Mouse (Mus musculus): ENCODE results near the gene Tmprss11d. TPM values are rescaled to one million over a fixed set of nuclear protein-coding genes. Genes with fewer than 3 reads are reported as not detected.
"Not testable (repeated sequence)": the region's sequence is repeated elsewhere in the genome, so short reads cannot be mapped to it uniquely, and the experiment has no call there.

Tmprss11d gene
- not detected for total RNA-seq (2021)
- long read RNA-seq, experiment 1: 0 reads
- long read RNA-seq, experiment 2: 0 reads

DNA sequence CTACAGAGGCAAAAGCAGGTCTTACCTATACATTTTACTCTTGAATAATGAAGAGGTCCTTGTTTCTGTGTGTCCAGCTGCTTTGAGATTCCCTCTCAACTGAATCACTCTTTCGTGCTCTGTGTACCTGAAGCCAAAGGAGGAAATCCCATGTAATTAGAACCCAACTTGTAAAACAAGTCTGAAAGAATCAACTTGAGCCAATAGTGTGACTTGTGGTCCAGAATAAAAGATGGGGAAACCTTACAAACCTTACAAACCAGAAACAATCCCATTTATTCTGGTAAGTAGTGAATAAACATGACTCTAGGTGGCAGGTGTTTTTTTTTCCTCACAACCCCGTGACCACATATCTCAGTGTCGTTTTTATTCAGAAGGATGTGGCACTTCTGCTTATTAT is at the start of gene Tmprss11d:
Gene Tmprss11d (minus strand): TSS at position 101 of the 400 bp plus-strand sequence.
- DNase-seq: no peak

DNA sequence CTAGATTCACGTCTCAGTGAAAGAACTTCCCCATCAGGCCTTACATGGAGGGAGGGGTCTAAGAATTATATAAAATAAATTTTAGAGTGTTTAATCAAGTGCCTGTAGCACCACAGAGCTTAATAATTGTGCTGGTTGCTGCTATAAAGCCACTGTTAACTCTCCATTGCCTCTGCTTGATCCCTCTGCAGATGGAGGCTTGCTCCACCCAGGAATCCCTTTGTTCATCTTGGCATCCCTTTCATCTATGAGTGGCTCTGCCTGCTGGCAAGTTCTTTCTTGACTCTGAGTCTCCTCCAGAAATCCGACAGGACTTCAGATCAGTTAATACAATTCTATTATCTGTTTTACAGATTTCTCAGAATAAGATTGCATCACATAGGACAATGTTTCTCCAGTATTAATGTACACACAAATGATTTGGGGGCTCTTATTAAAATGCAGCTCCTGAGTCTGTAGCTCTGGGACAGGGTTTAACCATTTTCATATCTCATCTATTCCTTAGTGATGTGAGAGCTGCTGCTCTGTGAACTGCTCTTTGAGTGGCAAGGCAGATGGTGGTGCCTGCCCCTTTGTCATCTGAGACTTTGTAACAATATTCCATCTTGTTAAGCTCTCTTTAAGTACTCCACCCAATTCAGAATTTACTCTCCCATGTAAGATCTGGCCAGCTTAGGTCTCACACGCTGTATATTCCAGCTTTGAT is 48.3 kb upstream of the Tmprss11d start:
- DNase-seq: no peak

DNA sequence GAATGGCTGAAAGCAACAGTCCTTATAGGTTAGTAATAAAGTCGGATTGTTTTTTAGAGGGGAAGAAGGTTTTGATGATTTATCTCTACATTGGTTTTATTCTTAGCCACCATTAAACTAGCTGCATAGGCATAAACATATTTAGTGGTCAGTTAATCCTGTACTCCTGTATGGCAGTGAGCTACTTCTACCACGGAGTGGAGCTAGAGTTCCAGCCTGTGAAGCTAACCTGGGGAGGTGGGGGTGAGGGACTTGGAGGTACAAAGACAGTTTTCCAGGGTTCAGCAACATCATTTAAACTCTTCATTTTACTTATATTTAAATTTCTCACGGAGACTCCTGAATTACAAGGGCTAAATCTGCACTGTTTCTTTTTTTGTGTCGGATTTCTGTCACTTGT is 46.3 kb upstream of the Tmprss11d start:
- DNase-seq: no peak

DNA sequence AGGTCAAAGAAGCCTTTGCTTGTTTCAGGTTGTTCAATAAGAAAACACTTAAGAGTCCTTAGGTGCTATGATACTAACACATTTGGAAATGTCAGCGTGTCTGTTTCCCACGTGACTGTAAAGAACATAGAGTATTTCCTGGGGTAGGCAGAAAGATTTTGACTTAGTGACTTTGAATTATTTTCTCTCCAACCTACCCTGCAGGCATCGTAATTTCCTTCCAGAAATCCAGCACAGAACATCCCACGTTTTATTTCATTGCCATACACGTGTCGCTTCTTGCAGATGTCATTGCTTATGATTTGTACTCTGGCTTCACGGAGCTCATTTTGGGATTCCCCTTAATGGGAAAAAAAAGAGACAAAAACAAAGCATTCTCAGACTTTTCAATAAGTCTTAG is 41.1 kb upstream of the Tmprss11d start:
- no peak for DNase-seq

DNA sequence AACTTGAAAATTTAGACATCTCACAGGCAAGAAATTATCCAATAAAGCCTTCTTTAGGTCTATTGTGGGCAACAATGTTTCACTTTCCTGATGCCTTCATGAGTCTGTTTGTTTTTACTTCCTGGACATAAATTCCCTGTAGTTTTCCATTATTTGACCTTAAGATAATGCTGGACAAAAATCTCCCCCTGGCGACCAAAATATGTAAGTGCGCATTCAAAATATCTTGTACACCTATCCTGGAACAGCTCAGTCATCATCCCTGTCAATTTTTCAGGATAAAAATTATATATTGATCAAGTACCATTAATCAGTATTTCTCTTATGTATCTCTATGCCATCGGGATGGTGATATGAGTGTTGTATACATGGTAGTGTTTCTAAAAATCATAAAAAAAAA is 37.6 kb upstream of the Tmprss11d start:
- peak in 1 of 2 experiments; percentile 42 for DNase-seq

DNA sequence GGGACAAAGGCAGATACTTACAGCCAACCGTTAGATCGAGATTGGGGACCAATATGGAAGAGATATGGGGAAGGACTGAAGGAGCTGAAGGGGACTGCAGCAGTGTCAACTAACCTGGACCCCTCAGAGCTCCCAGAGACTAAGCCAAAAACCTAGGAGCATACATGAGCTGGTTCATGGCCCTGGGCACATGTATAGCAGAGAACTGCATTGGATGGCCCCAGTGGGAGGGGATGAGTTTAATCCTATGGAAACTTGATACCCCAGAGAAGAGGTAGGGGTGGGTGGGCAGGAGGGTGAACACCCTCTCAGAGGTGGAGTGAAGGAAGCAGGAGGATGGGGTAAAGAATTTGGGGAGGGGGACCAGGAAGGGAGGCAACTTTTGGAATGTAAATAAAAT is 34.7 kb upstream of the Tmprss11d start:
- no peak for DNase-seq

DNA sequence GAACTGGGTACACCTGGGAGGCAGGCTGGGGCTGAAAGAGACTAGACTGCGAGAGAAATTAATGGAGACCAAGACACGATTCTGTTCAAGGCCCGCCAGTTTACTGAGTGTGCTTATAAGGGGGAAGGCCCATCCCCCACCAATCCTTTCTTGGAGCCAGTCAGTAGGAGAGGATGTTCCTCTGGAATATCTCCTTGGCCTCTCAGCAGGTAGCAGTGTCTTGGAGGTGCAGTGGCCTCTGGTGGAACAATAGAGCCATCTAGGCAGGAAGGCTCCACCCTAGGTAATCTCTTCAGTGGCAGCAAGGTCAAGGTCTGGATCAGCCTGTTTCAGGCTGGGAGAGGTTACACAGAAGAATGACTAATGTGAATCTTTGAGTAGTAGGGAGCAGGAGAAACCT is 34.0 kb upstream of the Tmprss11d start:
- no peak for DNase-seq

DNA sequence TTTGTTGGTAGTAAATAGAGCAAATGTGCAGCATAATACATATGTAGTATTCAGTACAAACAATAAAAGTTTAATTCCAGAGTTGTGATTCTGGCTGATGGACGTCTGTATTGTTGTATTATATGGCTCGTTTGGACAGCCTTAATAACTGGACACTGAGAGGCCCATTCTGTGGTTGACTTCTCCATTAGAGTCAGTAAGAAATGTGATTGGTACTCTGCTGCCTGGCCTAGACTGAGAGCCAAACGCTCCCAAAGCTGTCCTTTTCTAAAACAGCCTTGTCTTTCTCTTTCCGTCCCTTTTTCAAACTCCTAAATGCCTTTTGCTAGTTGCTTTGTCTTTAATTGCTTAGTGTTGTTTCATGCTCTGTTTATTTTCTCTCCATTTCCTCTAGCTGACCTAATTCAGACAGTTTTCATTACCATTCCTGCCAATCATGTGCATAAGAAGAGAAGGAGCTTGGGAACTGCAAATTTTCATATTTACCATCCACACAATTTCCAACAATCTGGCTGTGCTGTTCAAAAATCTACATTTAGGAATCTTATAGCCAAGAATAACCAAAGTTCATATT is 13.7 kb downstream of the Tmprss11d start:
- no peak for DNase-seq

DNA sequence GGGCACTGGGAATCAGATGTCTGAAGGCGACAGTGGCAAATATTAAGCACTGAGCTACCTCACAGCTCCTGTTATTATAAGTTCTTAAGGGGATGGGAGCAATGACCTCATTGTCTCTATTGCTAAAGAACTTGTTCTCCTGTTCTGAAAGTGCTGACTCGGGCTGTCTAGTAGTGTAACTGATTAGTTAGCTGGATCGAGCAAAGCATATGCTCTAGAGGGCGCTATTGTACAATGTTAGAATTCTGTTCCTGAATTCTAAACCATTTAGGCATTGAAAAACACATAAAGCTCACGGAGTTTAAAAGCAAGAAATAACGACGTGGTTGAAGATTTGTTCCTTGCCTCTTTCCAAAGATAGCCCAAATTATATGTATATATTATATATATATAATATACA is 20.3 kb downstream of the Tmprss11d start:
- DNase-seq: peak; percentile 3 to 47

DNA sequence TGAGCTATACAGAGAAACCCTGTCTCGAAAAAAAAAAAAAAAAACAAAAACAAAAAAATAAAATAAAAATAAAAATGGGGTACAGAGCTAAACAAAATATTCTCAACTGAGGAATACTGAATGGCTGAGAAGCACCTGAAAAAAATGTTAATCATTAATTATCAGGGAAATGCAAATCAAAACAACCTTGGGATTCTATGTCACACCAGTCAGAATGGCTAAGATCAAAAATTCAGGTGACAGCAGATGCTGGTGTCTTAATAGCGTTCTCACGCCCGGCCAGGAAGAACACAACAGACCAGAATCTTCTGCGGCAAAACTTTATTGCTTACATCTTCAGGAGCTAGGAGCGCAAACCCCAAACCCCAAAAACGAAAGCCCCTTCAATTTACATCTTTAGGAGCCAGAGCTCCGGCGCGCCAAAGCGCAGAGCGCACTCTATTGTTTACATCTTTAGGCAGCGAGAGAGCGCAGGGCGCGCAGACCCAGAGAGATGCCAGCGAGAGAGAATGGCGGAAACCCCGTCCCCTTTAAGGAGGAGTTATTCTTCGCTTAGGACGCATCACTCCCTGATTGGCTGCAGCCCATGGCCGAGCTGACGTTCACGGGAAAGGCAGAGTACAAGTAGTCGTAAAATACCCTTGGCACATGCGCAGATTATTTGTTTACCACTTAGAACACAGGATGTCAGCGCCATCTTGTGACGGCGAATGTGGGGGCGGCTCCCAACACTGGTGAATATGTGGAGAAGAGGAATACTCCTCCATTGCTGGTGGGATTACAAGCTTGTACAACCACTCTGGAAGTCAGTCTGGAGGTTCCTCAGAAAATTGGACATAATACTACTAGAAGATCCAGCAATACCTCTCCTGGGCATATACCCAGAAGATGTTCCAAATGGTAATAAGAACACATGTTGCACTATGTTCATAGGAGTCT is 54.9 kb downstream of the Tmprss11d start:
- not testable (repeated sequence) for DNase-seq

DNA sequence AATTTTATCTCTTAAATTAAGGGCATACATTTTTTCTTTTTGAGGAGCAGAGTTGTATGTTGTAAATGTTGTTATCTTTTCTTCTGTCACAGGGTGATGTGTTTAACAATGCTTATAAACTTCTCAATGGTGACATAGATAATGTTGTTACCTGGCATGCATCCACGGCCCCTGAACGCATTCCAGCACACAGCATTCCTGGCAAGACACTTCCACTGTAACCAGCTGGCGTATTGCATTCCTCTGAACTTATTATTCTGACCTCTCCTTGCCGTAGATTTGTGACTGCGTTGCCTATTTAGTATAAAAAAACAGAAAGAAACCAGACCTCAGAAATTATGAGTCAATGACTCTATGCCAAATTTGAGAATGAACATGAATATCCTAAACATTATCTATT is 67.1 kb downstream of the Tmprss11d start:
- DNase-seq: no peak

DNA sequence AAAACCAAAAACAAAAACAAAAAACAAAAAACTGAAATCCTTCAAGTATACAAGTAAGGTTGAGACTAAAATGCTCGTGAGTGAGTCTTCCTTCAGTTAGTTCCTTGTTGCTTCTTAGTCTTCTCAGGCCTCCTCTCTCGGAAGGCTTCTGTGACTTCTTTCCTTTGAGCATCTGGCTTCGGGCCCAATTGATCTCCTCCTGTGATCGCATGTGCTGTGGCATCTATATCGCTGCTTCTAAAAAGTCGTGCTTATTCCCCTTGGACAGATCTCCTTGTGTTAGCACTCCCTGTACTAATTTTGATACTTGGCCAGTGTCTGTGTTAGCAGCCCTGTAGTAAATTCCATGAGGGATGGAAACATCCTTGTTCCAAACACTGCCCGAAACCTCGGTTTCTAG is 69.3 kb downstream of the Tmprss11d start:
- DNase-seq: no peak

DNA sequence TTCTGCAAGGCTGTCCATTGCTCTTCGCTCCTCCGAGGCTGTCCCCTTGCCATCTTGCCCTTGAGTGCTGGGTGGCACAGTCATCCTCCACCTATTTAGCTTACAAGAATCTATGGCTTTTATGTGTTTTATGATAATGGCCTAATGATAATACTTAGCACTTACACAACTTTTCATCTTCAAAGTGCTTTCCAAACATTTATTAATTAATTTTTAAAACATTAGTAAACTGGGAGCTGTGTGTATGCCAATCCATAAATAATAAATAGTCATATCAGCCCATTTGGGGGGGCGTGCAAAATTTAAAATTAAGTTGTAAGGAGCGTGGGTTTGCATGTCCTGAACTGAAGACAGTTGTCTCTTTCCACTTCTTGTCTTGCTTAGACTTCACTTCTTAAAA is 84.0 kb downstream of the Tmprss11d start, which contains the start of gene Tmprss11c:
Gene Tmprss11c (minus strand): TSS at position 101 of the 400 bp plus-strand sequence.
- DNase-seq: no peak

Other genes starting within 250 kb of the Tmprss11d start
- 10 to 100 TPM; 16.7 to 20.0 TPM for gene Uba6, start 200.6 kb downstream of the Tmprss11d start, total RNA-seq (2021)
- gene Gnrhr, start 175.5 kb downstream of the Tmprss11d start, total RNA-seq (2021): under 1 TPM; 0.33 to 0.56 TPM
- gene Tmprss11c, start 84.1 kb downstream of the Tmprss11d start, total RNA-seq (2021): not detected
- gene Tmprss11a, start 95.6 kb upstream of the Tmprss11d start, total RNA-seq (2021): not detected
- not detected for gene Tmprss11g, start 145.2 kb upstream of the Tmprss11d start, total RNA-seq (2021)